Mouse (Mus musculus) T-helper 17 cell (primary cell): ENCODE results near the gene Tpcn1.
"Not testable (repeated sequence)": the region's sequence is repeated elsewhere in the genome, so short reads cannot be mapped to it uniquely, and the experiment has no call there.

Experiments used
- in situ Hi-C, 2 experiments: fragments of 300-600 bp; cut with MboI, MseI; formaldehyde crosslinking; loops; 1 replicate in 1 of 2; 2 replicates in 1 of 2; pipeline ENCODE4 v1.15.1; 2025; ENCODE audit warnings: high pct_unique_total_duplicates in 2 of 2

The Tpcn1 gene

GRCm38 (mm10) chr5:120514754-120515153 is 73.7 kb downstream of the Tpcn1 start:
- in situ Hi-C loops, result loop anchor here in 1 of 2 experiments (5.0 kb wide), 1 partner anchor 83 kb away; no protein-coding TSS in a partner anchor

GRCm38 (mm10) chr5:120514031-120514677 is 74.3 kb downstream of the Tpcn1 start:
- in situ Hi-C loops, result no loop called here

- in situ Hi-C loops, result no loop called here
Observed at GRCm38 (mm10) chr5:120512911-120513555, 75.4 kb downstream of the Tpcn1 start.

- in situ Hi-C loops, result no loop called here
Observed at GRCm38 (mm10) chr5:120511643-120512220, 76.7 kb downstream of the Tpcn1 start.

GRCm38 (mm10) chr5:120510982-120511642 is 77.4 kb downstream of the Tpcn1 start, which contains the start of gene Slc8b1:
TSS of gene Slc8b1 (plus strand) at chr5:120511168.
- in situ Hi-C loops, result no loop called here

- in situ Hi-C loops, result loop anchor here in 1 of 2 experiments (5.0 kb wide), 1 partner anchor 100 kb away; no protein-coding TSS in a partner anchor
Observed at GRCm38 (mm10) chr5:120507311-120507710, 81.2 kb downstream of the Tpcn1 start.

- in situ Hi-C loops, result loop anchor here in 1 of 2 experiments (5.0 kb wide), 1 partner anchor 101 kb away; no protein-coding TSS in a partner anchor
Observed at GRCm38 (mm10) chr5:120506490-120506889, 82.0 kb downstream of the Tpcn1 start.

- in situ Hi-C loops, result loop anchor here in 1 of 2 experiments (5.0 kb wide), 1 partner anchor 102 kb away; no protein-coding TSS in a partner anchor
Observed at GRCm38 (mm10) chr5:120505781-120506180, 82.7 kb downstream of the Tpcn1 start.

GRCm38 (mm10) chr5:120505368-120505767 is 83.1 kb downstream of the Tpcn1 start:
- in situ Hi-C loops, result loop anchor here in 1 of 2 experiments (5.0 kb wide), 1 partner anchor 102 kb away; no protein-coding TSS in a partner anchor

GRCm38 (mm10) chr5:120503144-120503795 is 85.2 kb downstream of the Tpcn1 start, which contains the start of gene Plbd2:
TSS of gene Plbd2 (minus strand) at chr5:120503625.
- in situ Hi-C loops, result no loop called here

GRCm38 (mm10) chr5:120502675-120503143 is 85.8 kb downstream of the Tpcn1 start:
- in situ Hi-C loops, result no loop called here

GRCm38 (mm10) chr5:120502147-120502621 is 86.3 kb downstream of the Tpcn1 start:
- in situ Hi-C loops, result no loop called here

- in situ Hi-C loops, result not testable (repeated sequence)
Observed at GRCm38 (mm10) chr5:120500609-120501008, 87.9 kb downstream of the Tpcn1 start.

GRCm38 (mm10) chr5:120499202-120499601 is 89.3 kb downstream of the Tpcn1 start:
- in situ Hi-C loops, result no loop called here

GRCm38 (mm10) chr5:120497071-120497470 is 91.4 kb downstream of the Tpcn1 start:
- in situ Hi-C loops, result no loop called here

- in situ Hi-C loops, result no loop called here
Observed at GRCm38 (mm10) chr5:120495703-120496226, 92.7 kb downstream of the Tpcn1 start.

GRCm38 (mm10) chr5:120495064-120495702 is 93.3 kb downstream of the Tpcn1 start:
- in situ Hi-C loops, result no loop called here

- in situ Hi-C loops, result no loop called here
Observed at GRCm38 (mm10) chr5:120493873-120494395, 94.5 kb downstream of the Tpcn1 start.

GRCm38 (mm10) chr5:120493440-120493839 is 95.0 kb downstream of the Tpcn1 start:
- in situ Hi-C loops, result no loop called here

GRCm38 (mm10) chr5:120492437-120492836 is 96.0 kb downstream of the Tpcn1 start:
- in situ Hi-C loops, result no loop called here
